Mouse (Mus musculus): ENCODE results near the gene Socs2. TPM values are rescaled to one million over a fixed set of nuclear protein-coding genes. Genes with fewer than 3 reads are reported as not detected.

The Socs2 gene
- total and polyA plus RNA-seq, 2 experiments, result 5.3 to 53.8 TPM

- Histone ChIP-seq H3K27me3 (ENCODE audit: control insufficient read depth, insufficient read depth, low read length) (no peaks in the 10 kb centered on the region), H3K4me1 (ENCODE audit: control insufficient read depth, insufficient read depth, low read length) (no peaks in the 10 kb centered on the region), H3K4me3 (ENCODE audit: insufficient read depth, low read depth, low read length) (no peak overlapping the region), H3K27ac (replicated peaks; ENCODE audit: insufficient read depth, low read depth, low read length) (no peak overlapping the region), H3K79me2 (ENCODE audit: control insufficient read depth, insufficient read depth, low read length) (no peaks in the 10 kb centered on the region), H3K9ac (ENCODE audit: low read depth, low read length) (no peak overlapping the region), H3K36me3 (ENCODE audit: control insufficient read depth, insufficient read depth, low read length) (no peaks in the 10 kb centered on the region)
- TF ChIP-seq POLR2A (IDR thresholded peaks at IDR 0.05; ENCODE audit: extremely low read depth, insufficient read depth, low read length) (no peak), CTCF (IDR thresholded peaks at IDR 0.05; ENCODE audit: low read depth, low read length) (no peak)
- no peak for DNase-seq (ENCODE audit: extremely low read depth, low read depth, low spot score)
- WGBS, result 96% methylated on average over 6 of the region's 6 CpGs
Measured at GRCm38 (mm10) chr10:95354047-95354446, 62.9 kb downstream of the Socs2 start.

- Histone ChIP-seq H3K4me1 (ENCODE audit: control insufficient read depth, insufficient read depth, low read length) (no peaks in the 10 kb centered on the region), H3K27me3 (ENCODE audit: control insufficient read depth, insufficient read depth, low read length) (no peaks in the 10 kb centered on the region), H3K79me2 (ENCODE audit: control insufficient read depth, insufficient read depth, low read length) (no peaks in the 10 kb centered on the region), H3K36me3 (ENCODE audit: control insufficient read depth, insufficient read depth, low read length) (no peaks in the 10 kb centered on the region), H3K9ac (ENCODE audit: low read depth, low read length) (no peak overlapping the region), H3K27ac (replicated peaks; ENCODE audit: insufficient read depth, low read depth, low read length) (no peak overlapping the region), H3K4me3 (ENCODE audit: insufficient read depth, low read depth, low read length) (no peak overlapping the region)
- no peak for DNase-seq (ENCODE audit: extremely low read depth, low read depth, low spot score)
- 90% methylated on average over 3 of the region's 3 CpGs for WGBS
- TF ChIP-seq CTCF (IDR thresholded peaks at IDR 0.05; ENCODE audit: low read depth, low read length) (no peak), POLR2A (IDR thresholded peaks at IDR 0.05; ENCODE audit: extremely low read depth, insufficient read depth, low read length) (no peak)
Measured at GRCm38 (mm10) chr10:95348457-95348856, 68.5 kb downstream of the Socs2 start.

GRCm38 (mm10) chr10:95347776-95348175, 69.2 kb downstream of the Socs2 start:
- H3K27me3 ChIP-seq (ENCODE audit: control insufficient read depth, insufficient read depth, low read length), result no peaks in the 10 kb centered on the region
- no peak for DNase-seq (ENCODE audit: extremely low read depth, low read depth, low spot score)
- H3K36me3 ChIP-seq (ENCODE audit: control insufficient read depth, insufficient read depth, low read length), result no peaks in the 10 kb centered on the region
- TF ChIP-seq POLR2A (IDR thresholded peaks at IDR 0.05; ENCODE audit: extremely low read depth, insufficient read depth, low read length) (no peak), CTCF (IDR thresholded peaks at IDR 0.05; ENCODE audit: low read depth, low read length) (no peak)
- 91% methylated on average over 3 of the region's 3 CpGs for WGBS
- no peaks in the 10 kb centered on the region for H3K4me1 ChIP-seq (ENCODE audit: control insufficient read depth, insufficient read depth, low read length)
- H3K9ac ChIP-seq (ENCODE audit: low read depth, low read length), result no peak overlapping the region
- no peak overlapping the region for H3K4me3 ChIP-seq (ENCODE audit: insufficient read depth, low read depth, low read length)
- H3K79me2 ChIP-seq (ENCODE audit: control insufficient read depth, insufficient read depth, low read length), result no peaks in the 10 kb centered on the region
- H3K27ac ChIP-seq (replicated peaks; ENCODE audit: insufficient read depth, low read depth, low read length), result no peak overlapping the region

- Histone ChIP-seq H3K4me1 (ENCODE audit: control insufficient read depth, insufficient read depth, low read length) (peaks cover 6% of the 10 kb centered on the region; the same call in 1 of the 2 replicates), H3K36me3 (ENCODE audit: control insufficient read depth, insufficient read depth, low read length) (no peaks in the 10 kb centered on the region), H3K4me3 (ENCODE audit: insufficient read depth, low read depth, low read length) (no peak overlapping the region), H3K27me3 (ENCODE audit: control insufficient read depth, insufficient read depth, low read length) (no peaks in the 10 kb centered on the region), H3K27ac (replicated peaks; ENCODE audit: insufficient read depth, low read depth, low read length) (no peak overlapping the region), H3K79me2 (ENCODE audit: control insufficient read depth, insufficient read depth, low read length) (no peaks in the 10 kb centered on the region), H3K9ac (ENCODE audit: low read depth, low read length) (no peak overlapping the region)
- TF ChIP-seq POLR2A (IDR thresholded peaks at IDR 0.05; ENCODE audit: extremely low read depth, insufficient read depth, low read length) (no peak), CTCF (IDR thresholded peaks at IDR 0.05; ENCODE audit: low read depth, low read length) (no peak)
- no peak for DNase-seq (ENCODE audit: extremely low read depth, low read depth, low spot score)
- 91% methylated on average over 10 of the region's 10 CpGs for WGBS
Measured at GRCm38 (mm10) chr10:95342833-95343590, 74.0 kb downstream of the Socs2 start.

- no peaks in the 10 kb centered on the region for H3K27me3 ChIP-seq (ENCODE audit: control insufficient read depth, insufficient read depth, low read length)
Measured at GRCm38 (mm10) chr10:95340676-95341075, 76.3 kb downstream of the Socs2 start.

GRCm38 (mm10) chr10:95337589-95337988, 79.4 kb downstream of the Socs2 start:
- H3K36me3 ChIP-seq (ENCODE audit: control insufficient read depth, insufficient read depth, low read length), result no peaks in the 10 kb centered on the region
- peaks cover 6% of the 10 kb centered on the region; the same call in 1 of the 2 replicates for H3K4me1 ChIP-seq (ENCODE audit: control insufficient read depth, insufficient read depth, low read length)
- H3K9ac ChIP-seq (ENCODE audit: low read depth, low read length), result no peak overlapping the region
- no peaks in the 10 kb centered on the region for H3K79me2 ChIP-seq (ENCODE audit: control insufficient read depth, insufficient read depth, low read length)
- no peak overlapping the region for H3K4me3 ChIP-seq (ENCODE audit: insufficient read depth, low read depth, low read length)
- TF ChIP-seq POLR2A (IDR thresholded peaks at IDR 0.05; ENCODE audit: extremely low read depth, insufficient read depth, low read length), result no peak
- no peak for TF ChIP-seq CTCF (IDR thresholded peaks at IDR 0.05; ENCODE audit: low read depth, low read length)
- 85% methylated on average over 5 of the region's 5 CpGs for WGBS
- no peak for DNase-seq (ENCODE audit: extremely low read depth, low read depth, low spot score)
- no peak overlapping the region for H3K27ac ChIP-seq (replicated peaks; ENCODE audit: insufficient read depth, low read depth, low read length)
- H3K27me3 ChIP-seq (ENCODE audit: control insufficient read depth, insufficient read depth, low read length), result no peaks in the 10 kb centered on the region

More at GRCm38 (mm10) chr10:95340676-95341075, 76.3 kb downstream of the Socs2 start:
- no peaks in the 10 kb centered on the region for H3K36me3 ChIP-seq (ENCODE audit: control insufficient read depth, insufficient read depth, low read length)
- no peak overlapping the region for H3K27ac ChIP-seq (replicated peaks; ENCODE audit: insufficient read depth, low read depth, low read length)
- DNase-seq (ENCODE audit: extremely low read depth, low read depth, low spot score), result peak; percentile 71
- WGBS, result 77% methylated on average over 4 of the region's 4 CpGs
- H3K4me3 ChIP-seq (ENCODE audit: insufficient read depth, low read depth, low read length), result no peak overlapping the region
- TF ChIP-seq CTCF (IDR thresholded peaks at IDR 0.05; ENCODE audit: low read depth, low read length) (no peak), POLR2A (IDR thresholded peaks at IDR 0.05; ENCODE audit: extremely low read depth, insufficient read depth, low read length) (no peak)
- peaks cover 6% of the 10 kb centered on the region; the same call in 1 of the 2 replicates for H3K4me1 ChIP-seq (ENCODE audit: control insufficient read depth, insufficient read depth, low read length)
- H3K79me2 ChIP-seq (ENCODE audit: control insufficient read depth, insufficient read depth, low read length), result no peaks in the 10 kb centered on the region
- no peak overlapping the region for H3K9ac ChIP-seq (ENCODE audit: low read depth, low read length)
